Mouse (Mus musculus) olfactory bulb, adult 2 months (tissue): ENCODE measurements around the gene 4833427G06Rik.

ENCODE experiments used
- CTCF ChIP-seq: fragments of 200-500 bp; IDR thresholded peaks from 2 replicates; pipeline ENCODE4 v1.5.1; 2012; ENCODE audit warnings: low read depth, mild to moderate bottlenecking, low read length, moderate library complexity; ENCODE audit not compliant: insufficient read depth
- POLR2A ChIP-seq: fragments of 200-500 bp; IDR thresholded peaks from 2 replicates; pipeline ENCODE4 v1.6.1; 2012; ENCODE audit warnings: mild to moderate bottlenecking, low read depth, low read length, moderate library complexity; ENCODE audit not compliant: insufficient read depth

GRCm38 (mm10) chr9:51140711-51141110 lies 38.8 kb upstream of the 4833427G06Rik start:
- TF ChIP-seq CTCF: no peak
- no peak for TF ChIP-seq POLR2A
